ENCODE assay signal across 8 mouse cellular contexts in the genomic region with DNA sequence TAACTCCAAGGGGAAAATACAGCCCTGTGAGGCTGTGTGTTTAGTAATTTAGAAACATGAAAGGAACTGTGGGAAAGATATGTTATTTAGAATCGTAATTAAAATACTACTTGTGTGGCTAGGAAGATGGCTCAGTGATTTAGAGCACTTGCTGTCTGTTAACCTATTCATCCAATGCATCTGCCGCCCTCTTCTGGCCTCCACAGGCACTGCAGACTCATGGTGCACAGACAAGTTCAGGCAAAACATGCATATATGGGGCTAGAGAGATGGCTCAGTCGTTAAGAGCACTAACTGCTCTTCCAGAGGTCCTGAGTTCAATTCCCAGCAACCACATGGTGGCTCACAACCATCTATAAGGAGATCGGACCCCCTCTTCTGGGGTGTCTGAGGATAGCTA. TPM values are rescaled to one million over a fixed set of nuclear protein-coding genes. Genes with fewer than 3 reads are reported as not detected.
DNase-seq lines count a peak whose midpoint lies in the region; ATAC-seq lines count a peak whose summit lies in the region.

No protein-coding gene starts in this region.

- no peak overlapping the region for H3K27ac ChIP-seq in midbrain, embryonic 14.5 days (replicated peaks; ENCODE audit: low read depth, low read length)
- no peak overlapping the region for H3K27ac ChIP-seq in midbrain, embryonic 16.5 days (ENCODE audit: low read length)
- H3K27ac ChIP-seq in hindbrain, embryonic 12.5 days = no peak overlapping the region

- H3K9me3 ChIP-seq in midbrain, embryonic 14.5 days (ENCODE audit: control insufficient read depth, low read length) = no peaks in the 10 kb centered on the region
- H3K9me3 ChIP-seq in midbrain, embryonic 16.5 days (replicated peaks; ENCODE audit: control insufficient read depth, low read length, poor library complexity, severe bottlenecking) = no peaks in the 10 kb centered on the region
- 0 out of 2 replicates have a peak, but pooled peaks cover 4% of the 10 kb centered on the region for H3K9me3 ChIP-seq in hindbrain, embryonic 12.5 days (replicated peaks)

- 77% methylated on average over 4 of the region's 4 CpGs for WGBS in midbrain, embryonic 14.5 days
- 68% methylated on average over 4 of the region's 4 CpGs for WGBS in midbrain, embryonic 16.5 days
- 75% methylated on average over 4 of the region's 4 CpGs for WGBS in hindbrain, embryonic 12.5 days

- H3K27me3 ChIP-seq in midbrain, embryonic 14.5 days (ENCODE audit: control insufficient read depth, insufficient read depth, low read length) = no peaks in the 10 kb centered on the region
- H3K27me3 ChIP-seq in midbrain, embryonic 16.5 days (ENCODE audit: control insufficient read depth, insufficient read depth, low read depth, low read length) = no peaks in the 10 kb centered on the region
- H3K27me3 ChIP-seq in hindbrain, embryonic 12.5 days = no peaks in the 10 kb centered on the region

- H3K36me3 ChIP-seq in midbrain, embryonic 14.5 days (ENCODE audit: control insufficient read depth, insufficient read depth, low read length) = no peaks in the 10 kb centered on the region
- H3K36me3 ChIP-seq in midbrain, embryonic 16.5 days (ENCODE audit: control insufficient read depth, insufficient read depth, low read length) = no peaks in the 10 kb centered on the region
- H3K36me3 ChIP-seq in hindbrain, embryonic 12.5 days = no peaks in the 10 kb centered on the region

- H3K4me1 ChIP-seq in midbrain, embryonic 14.5 days (ENCODE audit: control insufficient read depth, insufficient read depth, low read length) = no peaks in the 10 kb centered on the region
- H3K4me1 ChIP-seq in midbrain, embryonic 16.5 days (ENCODE audit: control insufficient read depth, insufficient read depth, low read length) = no peaks in the 10 kb centered on the region
- no peaks in the 10 kb centered on the region for H3K4me1 ChIP-seq in hindbrain, embryonic 12.5 days

- H3K4me2 ChIP-seq in midbrain, embryonic 14.5 days (ENCODE audit: low read length) = no peak overlapping the region
- H3K4me2 ChIP-seq in midbrain, embryonic 16.5 days (ENCODE audit: low read length) = no peak overlapping the region
- H3K4me2 ChIP-seq in hindbrain, embryonic 12.5 days (replicated peaks) = no peak overlapping the region

- H3K4me3 ChIP-seq in midbrain, embryonic 14.5 days (replicated peaks; ENCODE audit: low read depth, low read length) = no peak overlapping the region
- H3K4me3 ChIP-seq in midbrain, embryonic 16.5 days (ENCODE audit: low read depth, low read length) = no peak overlapping the region
- H3K4me3 ChIP-seq in hindbrain, embryonic 12.5 days = no peak overlapping the region

- H3K9ac ChIP-seq in midbrain, embryonic 14.5 days (replicated peaks; ENCODE audit: low read length) = no peak overlapping the region
- no peak overlapping the region for H3K9ac ChIP-seq in midbrain, embryonic 16.5 days (ENCODE audit: low read depth, low read length)
- H3K9ac ChIP-seq in hindbrain, embryonic 12.5 days = no peak overlapping the region

- ATAC-seq in midbrain, embryonic 14.5 days (ENCODE audit: low FRiP score, low TSS enrichment) = no peak
- ATAC-seq in midbrain, embryonic 16.5 days = no peak
- peak; percentile 67 for ATAC-seq in megakaryocyte progenitor cell, adult 5-6 weeks (replicated peaks; ENCODE audit: poor library complexity)
- no peak for ATAC-seq in hindbrain, embryonic 12.5 days (ENCODE audit: low FRiP score)

- peak; percentile 43 to 75 for DNase-seq in cerebellum, postnatal 14 days
- no peak for DNase-seq in cerebellum, adult 18-20 months
- peak; percentile 17 for DNase-seq in midbrain, embryonic 14.5 days
- peak; percentile 67 for DNase-seq in embryo, embryonic 10 days (ENCODE audit: low spot score)
- DNase-seq in frontal cortex, postnatal 10 days (ENCODE audit: low spot score in 2 of 2) = no peak

RNA-seq across cellular contexts. Expression of a gene that starts 11.1 kb away (rescaled TPM):
- 0.57 and 2.0 TPM in 2 replicates for polyA plus RNA-seq in midbrain, embryonic 14.5 days (2014; fragmentation: Nextera tagmentation; extraction: Ambion mirVana)
- polyA plus RNA-seq in midbrain, embryonic 16.5 days (2015; fragmentation: Nextera tagmentation; extraction: Ambion mirVana) = 1.3 and 1.4 TPM in 2 replicates
- 0.12 TPM in 1 of 2 replicates, not detected in the other for total RNA-seq in megakaryocyte progenitor cell, adult 5-6 weeks (2015)
- not detected in 2 replicates for total RNA-seq in megakaryocyte progenitor cell, adult 5-6 weeks (2017)
- polyA plus RNA-seq in hindbrain, embryonic 12.5 days (2016; fragmentation: Nextera tagmentation; extraction: Ambion mirVana) = 3.4 and 4.4 TPM in 2 replicates

Comparison
In these comparisons a context has a peak if more than half of its experiments do, and no peak if none do; other contexts are left out.
1. DNase-seq: peak in cerebellum, postnatal 14 days (2 of 2), midbrain, embryonic 14.5 days (single experiment) and embryo, embryonic 10 days (single experiment); none in cerebellum, adult 18-20 months (0 of 2) and frontal cortex, postnatal 10 days (0 of 2).